Mouse (Mus musculus) midbrain, embryonic 12.5 days (tissue): ENCODE results near the gene Bhlha15. TPM values are rescaled to one million over a fixed set of nuclear protein-coding genes. Genes with fewer than 3 reads are reported as not detected.
A peak's percentile ranks its signal among the peaks of the same experiment; 100 is the strongest.

ENCODE experiments used
- ATAC-seq: fragments of 200-750 bp; cut with Nextera tagmentation; 2 replicates; pipeline ENCODE4 v1.8.0; 2017; ENCODE audit warnings: low read depth, moderate TSS enrichment, moderate library complexity; ENCODE audit not compliant: low FRiP score
- H3K27ac ChIP-seq: fragments of 300-500 bp; sonication (generic); replicated peaks from 2 replicates; pipeline ENCODE4 v1.5.1; 2016; ENCODE audit warnings: mild to moderate bottlenecking
- H3K27me3 ChIP-seq: fragments of 300-500 bp; sonication (generic); 2 replicates; pipeline ENCODE4 v1.6.1; 2016; ENCODE audit warnings: mild to moderate bottlenecking
- H3K36me3 ChIP-seq: fragments of 300-500 bp; sonication (generic); 2 replicates; pipeline ENCODE4 v1.6.1; 2016
- H3K4me1 ChIP-seq: fragments of 300-500 bp; sonication (generic); 2 replicates; pipeline ENCODE4 v1.6.1; 2016
- H3K4me2 ChIP-seq: fragments of 300-500 bp; sonication (generic); replicated peaks from 2 replicates; pipeline ENCODE4 v1.6.1; 2016; ENCODE audit warnings: mild to moderate bottlenecking, moderate library complexity
- H3K4me3 ChIP-seq: fragments of 300-500 bp; sonication (generic); 2 replicates; pipeline ENCODE4 v1.5.1; 2016; ENCODE audit warnings: mild to moderate bottlenecking
- H3K9ac ChIP-seq: fragments of 300-500 bp; sonication (generic); replicated peaks from 2 replicates; pipeline ENCODE4 v1.6.1; 2016; ENCODE audit warnings: mild to moderate bottlenecking, moderate library complexity
- H3K9me3 ChIP-seq: fragments of 300-500 bp; sonication (generic); 2 replicates; pipeline ENCODE4 v1.6.1; 2016; ENCODE audit warnings: mild to moderate bottlenecking
- WGBS: fragments of 180-500 bp; shearing (Covaris S2); methylation state at CpG from one replicate; pipeline ENCODE4 v1.1.7; 2016; 5-methylcytosine and 5-hydroxymethylcytosine counted together
- polyA plus RNA-seq: library from polyadenylated mRNA; unstranded; fragments of >200 nt; fragmentation: Nextera tagmentation; extraction: Ambion mirVana; gene quantifications from 2 replicates; pipeline ENCODE4 v1.2.1, GENCODE M21; 2016

The Bhlha15 gene
- polyA plus RNA-seq = 0.12 TPM in 1 of 2 replicates, not detected in the other

DNA sequence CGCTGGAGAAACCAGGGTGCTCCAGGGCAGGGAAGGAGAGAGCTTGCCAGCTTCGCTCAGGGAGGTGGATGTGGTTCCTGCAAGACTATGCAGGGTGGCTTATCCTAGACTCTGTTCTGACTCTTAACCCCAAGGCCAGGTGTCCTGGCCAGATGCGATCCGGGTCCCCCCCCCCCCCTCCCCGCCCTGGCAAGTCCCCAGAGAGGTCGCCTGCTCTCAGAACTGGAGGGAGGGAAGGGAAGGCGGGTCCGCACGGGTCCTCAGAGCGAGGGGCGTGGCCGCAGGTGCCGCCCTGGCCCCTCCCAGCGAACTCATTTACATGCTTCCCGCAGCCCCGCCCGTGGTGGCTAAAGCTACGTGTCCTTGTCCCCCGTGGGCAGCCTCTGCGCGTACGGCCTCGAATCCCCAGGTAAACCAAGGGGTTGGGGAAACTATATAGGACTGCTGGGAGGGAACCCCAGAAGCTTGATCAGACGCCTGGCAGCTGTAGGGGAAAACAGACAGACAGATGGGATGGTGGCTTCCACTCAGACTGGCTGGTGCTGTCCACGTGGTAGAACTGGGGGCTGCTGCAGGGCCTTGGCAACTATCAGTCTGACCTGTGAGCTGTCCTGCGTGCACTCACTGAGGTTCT, at the start of gene Bhlha15:
Bhlha15 (plus strand) TSS at position 337 of the 634 bp plus-strand sequence.
- 6% methylated on average over 24 of the region's 26 CpGs for WGBS
- no peaks in the 10 kb centered on the region for H3K9me3 ChIP-seq
- peaks cover 16% of the 10 kb centered on the region for H3K4me1 ChIP-seq
- peak within 1 kb of the TSS; percentile 34; the same call in 1 of the 2 replicates for H3K9ac ChIP-seq
- H3K27me3 ChIP-seq = peaks cover 5% of the 10 kb centered on the region; the same call in 1 of the 2 replicates
- peaks cover 11% of the 10 kb centered on the region for H3K36me3 ChIP-seq
- H3K27ac ChIP-seq = no peak within 1 kb of the TSS
- peak; percentile 53; the same call in 1 of the 2 replicates for ATAC-seq
- peak within 1 kb of the TSS; percentile 53 for H3K4me2 ChIP-seq
- H3K4me3 ChIP-seq = peak within 1 kb of the TSS; percentile 18; the same call in 1 of the 2 replicates

DNA sequence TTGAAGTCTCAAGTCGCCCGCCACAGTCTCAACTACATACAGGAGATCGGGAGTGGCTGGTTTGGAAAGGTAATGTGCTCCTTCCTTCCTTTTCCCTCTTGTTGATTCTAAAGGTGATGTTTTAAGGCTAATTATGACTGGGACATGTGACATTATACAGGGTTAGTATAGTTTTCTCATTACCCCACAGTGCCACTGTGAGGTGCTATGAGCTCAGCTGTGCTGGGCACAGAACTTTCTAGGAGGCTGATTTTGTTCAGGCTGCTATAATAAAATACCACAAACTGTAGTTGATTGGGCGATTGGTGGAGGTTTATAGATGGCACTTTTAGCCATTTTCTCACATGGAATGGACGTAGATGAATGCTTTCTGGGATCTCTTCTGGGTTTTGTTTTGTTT, 46.6 kb upstream of the Bhlha15 start:
- H3K4me2 ChIP-seq = no peak overlapping the region
- no peaks in the 10 kb centered on the region for H3K4me1 ChIP-seq
- no peaks in the 10 kb centered on the region for H3K9me3 ChIP-seq
- H3K4me3 ChIP-seq = no peak overlapping the region
- WGBS = 96% methylated on average over 5 of the region's 5 CpGs
- H3K27me3 ChIP-seq = no peaks in the 10 kb centered on the region
- H3K27ac ChIP-seq = no peak overlapping the region
- H3K9ac ChIP-seq = no peak overlapping the region
- peaks cover 38% of the 10 kb centered on the region for H3K36me3 ChIP-seq
- ATAC-seq = no peak

DNA sequence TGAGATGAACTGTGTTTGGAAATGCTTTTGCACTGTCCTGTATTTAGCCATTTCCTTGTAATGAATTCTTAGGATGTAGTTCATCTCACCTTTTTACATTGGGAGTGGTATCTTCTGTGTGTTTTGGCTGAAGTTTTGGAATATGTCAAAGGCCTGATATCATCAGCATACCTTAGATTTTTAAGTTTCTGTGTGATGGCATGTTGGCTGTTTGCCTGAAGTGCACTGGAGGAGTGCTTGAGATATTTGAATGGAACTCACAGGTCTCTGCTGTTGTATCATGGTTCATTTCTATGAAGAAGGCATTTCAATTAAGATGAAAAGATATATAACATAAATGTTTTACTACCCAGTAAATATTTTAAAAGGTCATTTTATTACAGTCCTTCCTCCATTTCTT, 43.2 kb upstream of the Bhlha15 start:
- no peaks in the 10 kb centered on the region for H3K27me3 ChIP-seq
- no peak overlapping the region for H3K4me2 ChIP-seq
- ATAC-seq = no peak
- H3K36me3 ChIP-seq = peaks cover 49% of the 10 kb centered on the region
- no peaks in the 10 kb centered on the region for H3K9me3 ChIP-seq
- H3K9ac ChIP-seq = no peak overlapping the region
- H3K4me3 ChIP-seq = no peak overlapping the region
- H3K4me1 ChIP-seq = no peaks in the 10 kb centered on the region
- H3K27ac ChIP-seq = no peak overlapping the region

DNA sequence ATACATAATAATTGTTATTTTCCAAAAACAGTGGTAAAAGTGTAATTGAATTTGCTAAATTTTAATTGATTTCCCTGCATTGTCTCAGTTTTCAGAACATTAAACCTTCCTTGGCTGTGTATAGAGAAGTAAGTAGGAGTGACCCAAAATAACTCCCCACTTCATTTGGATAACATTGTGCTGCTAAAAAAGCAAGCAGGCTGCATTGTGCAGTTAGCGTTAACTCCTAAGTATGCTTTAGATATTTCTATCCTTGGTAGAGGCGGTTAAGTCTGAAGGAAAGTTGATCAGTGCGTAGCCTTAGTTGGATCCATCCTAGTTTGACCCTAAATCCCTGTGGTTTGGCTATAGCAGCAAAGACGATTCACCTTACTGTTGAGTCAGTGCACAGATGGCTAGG, 40.6 kb upstream of the Bhlha15 start:
- ATAC-seq = no peak
- Histone ChIP-seq H3K27ac (no peak overlapping the region), H3K4me1 (no peaks in the 10 kb centered on the region), H3K27me3 (no peaks in the 10 kb centered on the region), H3K9ac (no peak overlapping the region), H3K9me3 (no peaks in the 10 kb centered on the region), H3K4me2 (no peak overlapping the region), H3K4me3 (no peak overlapping the region), H3K36me3 (peaks cover 37% of the 10 kb centered on the region)
- WGBS = 97% methylated on average over 4 of the region's 4 CpGs

DNA sequence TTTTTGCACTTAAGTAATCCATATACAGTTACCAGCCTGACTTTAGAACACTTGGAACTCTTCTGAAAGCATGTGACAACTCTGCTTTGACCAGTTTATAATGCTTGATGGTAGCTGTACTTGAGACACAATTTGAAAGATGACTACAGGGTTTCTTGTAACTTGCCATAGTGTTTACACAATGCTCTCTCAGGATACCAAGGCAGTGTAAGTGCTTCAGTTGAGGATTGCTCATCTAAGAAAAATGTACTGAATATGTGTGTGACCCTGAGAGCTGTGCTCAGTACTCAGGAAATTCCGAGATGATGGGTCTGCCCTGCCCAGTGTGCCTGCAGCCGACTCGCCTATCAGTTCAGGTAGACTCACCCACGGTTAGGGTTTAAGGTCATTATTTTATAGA, 38.8 kb upstream of the Bhlha15 start:
- H3K27ac ChIP-seq = no peak overlapping the region
- H3K4me1 ChIP-seq = no peaks in the 10 kb centered on the region
- ATAC-seq = no peak
- no peak overlapping the region for H3K9ac ChIP-seq
- no peak overlapping the region for H3K4me2 ChIP-seq
- WGBS = 93% methylated on average over 4 of the region's 4 CpGs
- H3K9me3 ChIP-seq = no peaks in the 10 kb centered on the region
- H3K27me3 ChIP-seq = no peaks in the 10 kb centered on the region
- H3K4me3 ChIP-seq = no peak overlapping the region
- H3K36me3 ChIP-seq = peaks cover 34% of the 10 kb centered on the region

DNA sequence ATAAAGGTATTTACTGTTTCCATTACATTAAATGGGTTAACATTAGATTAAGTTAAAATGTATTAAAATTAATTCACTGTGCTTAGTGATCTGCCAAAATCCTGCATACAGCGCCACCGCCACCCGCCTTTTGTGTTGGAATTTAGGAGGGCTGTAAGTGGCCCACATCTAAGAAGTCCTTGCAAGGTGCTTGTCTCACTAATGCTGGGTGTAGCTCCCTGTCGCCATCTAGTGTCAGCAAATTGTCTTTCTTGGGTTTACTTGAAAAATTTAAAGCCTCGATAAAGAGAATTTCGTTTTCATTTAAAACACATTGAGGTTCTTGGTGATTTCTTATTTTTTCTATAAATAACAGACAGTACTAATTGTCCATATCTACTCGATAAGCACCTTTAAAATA, 35.6 kb upstream of the Bhlha15 start:
- H3K4me2 ChIP-seq = no peak overlapping the region
- no peak overlapping the region for H3K4me3 ChIP-seq
- no peak overlapping the region for H3K9ac ChIP-seq
- peaks cover 43% of the 10 kb centered on the region for H3K36me3 ChIP-seq
- ATAC-seq = no peak
- no peaks in the 10 kb centered on the region for H3K27me3 ChIP-seq
- H3K4me1 ChIP-seq = no peaks in the 10 kb centered on the region
- H3K27ac ChIP-seq = no peak overlapping the region
- WGBS = 33% methylated on average over 7 of the region's 7 CpGs
- no peaks in the 10 kb centered on the region for H3K9me3 ChIP-seq

DNA sequence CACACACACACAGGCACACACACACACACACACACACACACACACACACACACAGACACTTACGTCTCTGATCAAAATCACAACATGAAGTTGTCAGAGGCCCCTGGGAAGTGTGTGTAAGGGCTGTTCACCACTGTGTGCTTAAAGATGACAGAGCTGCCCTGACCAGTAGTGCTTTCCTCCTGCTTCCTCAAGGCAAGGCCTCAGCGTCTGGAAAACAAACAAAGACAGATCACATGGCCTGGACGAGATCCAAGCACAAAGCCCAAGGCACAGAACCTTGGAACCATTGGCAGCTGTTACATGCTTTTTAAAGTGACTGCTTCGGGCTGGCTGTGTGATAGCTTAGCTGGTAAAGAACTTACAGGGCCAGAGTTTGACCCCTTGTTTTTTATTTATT, 31.5 kb upstream of the Bhlha15 start:
- H3K9ac ChIP-seq = no peak overlapping the region
- 39% methylated on average over 4 of the region's 4 CpGs for WGBS
- H3K4me1 ChIP-seq = no peaks in the 10 kb centered on the region
- no peaks in the 10 kb centered on the region for H3K9me3 ChIP-seq
- H3K27ac ChIP-seq = peak overlapping the region; percentile 35
- ATAC-seq = no peak
- no peaks in the 10 kb centered on the region for H3K27me3 ChIP-seq
- no peak overlapping the region for H3K4me3 ChIP-seq
- no peak overlapping the region for H3K4me2 ChIP-seq
- peaks cover 42% of the 10 kb centered on the region for H3K36me3 ChIP-seq

DNA sequence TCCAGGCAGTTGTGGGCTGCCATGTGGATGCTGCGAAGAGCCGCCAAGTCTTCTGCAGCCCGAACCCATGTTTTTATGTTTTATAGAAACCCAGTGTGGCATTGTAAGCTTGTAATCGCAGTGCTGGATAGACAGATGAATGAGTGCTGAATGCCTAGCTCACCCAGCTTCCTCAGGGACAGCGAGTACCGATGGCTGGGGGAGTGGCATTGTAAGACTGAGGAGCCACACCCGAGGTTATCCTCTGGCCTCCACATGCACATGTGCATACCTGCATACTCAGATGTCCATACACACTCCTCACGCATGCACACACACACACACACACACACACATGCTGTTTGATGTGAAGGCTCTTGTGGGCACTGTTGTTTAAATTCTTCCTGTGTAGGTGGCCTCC, 30.9 kb upstream of the Bhlha15 start:
- peaks cover 47% of the 10 kb centered on the region for H3K36me3 ChIP-seq
- no peak overlapping the region for H3K4me2 ChIP-seq
- H3K4me3 ChIP-seq = no peak overlapping the region
- no peaks in the 10 kb centered on the region for H3K4me1 ChIP-seq
- WGBS = 91% methylated on average over 8 of the region's 8 CpGs
- H3K9me3 ChIP-seq = no peaks in the 10 kb centered on the region
- no peaks in the 10 kb centered on the region for H3K27me3 ChIP-seq
- ATAC-seq = no peak
- H3K9ac ChIP-seq = no peak overlapping the region
- H3K27ac ChIP-seq = peak overlapping the region; percentile 35

DNA sequence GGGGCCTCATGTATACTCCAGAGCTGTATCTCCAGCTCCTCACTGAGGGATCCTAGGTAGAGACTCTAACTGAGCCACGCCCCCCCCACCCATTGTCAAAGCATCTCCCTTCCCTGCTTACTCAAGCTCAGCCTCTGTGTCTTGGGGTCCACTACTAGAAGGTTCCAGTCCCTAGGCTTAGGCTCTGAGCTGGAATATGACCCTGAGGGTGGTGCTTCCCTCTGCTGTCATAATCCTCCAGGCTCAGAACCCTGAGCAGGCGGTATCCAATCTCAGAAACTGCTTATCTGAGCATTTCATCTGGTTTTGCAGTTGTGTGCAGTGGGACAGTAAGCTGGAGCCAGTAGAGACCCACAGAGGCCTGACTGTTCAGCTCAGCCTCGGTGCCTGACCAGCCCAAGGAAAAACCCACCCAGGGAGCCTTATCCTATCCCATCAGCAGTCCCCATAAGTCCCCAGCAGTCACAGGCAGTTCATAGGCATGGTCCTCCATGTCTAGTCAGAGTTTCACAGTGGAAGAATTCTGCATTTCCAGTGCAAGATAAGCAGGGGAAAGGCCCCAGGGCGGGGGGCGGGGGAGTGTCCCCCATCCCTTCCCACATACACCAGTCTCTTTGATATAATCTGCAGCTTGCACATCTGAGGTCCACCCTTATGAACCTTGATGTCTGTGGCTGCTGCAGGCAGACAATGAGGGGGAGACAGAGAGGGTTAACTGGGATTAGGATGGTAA, 27.8 kb upstream of the Bhlha15 start:
- peaks cover 59% of the 10 kb centered on the region for H3K36me3 ChIP-seq
- WGBS = 74% methylated on average over 5 of the region's 5 CpGs
- no peak overlapping the region for H3K4me3 ChIP-seq
- no peaks in the 10 kb centered on the region for H3K9me3 ChIP-seq
- no peak overlapping the region for H3K4me2 ChIP-seq
- no peaks in the 10 kb centered on the region for H3K27me3 ChIP-seq
- H3K27ac ChIP-seq = no peak overlapping the region
- no peak overlapping the region for H3K9ac ChIP-seq
- no peaks in the 10 kb centered on the region for H3K4me1 ChIP-seq
- ATAC-seq = no peak

DNA sequence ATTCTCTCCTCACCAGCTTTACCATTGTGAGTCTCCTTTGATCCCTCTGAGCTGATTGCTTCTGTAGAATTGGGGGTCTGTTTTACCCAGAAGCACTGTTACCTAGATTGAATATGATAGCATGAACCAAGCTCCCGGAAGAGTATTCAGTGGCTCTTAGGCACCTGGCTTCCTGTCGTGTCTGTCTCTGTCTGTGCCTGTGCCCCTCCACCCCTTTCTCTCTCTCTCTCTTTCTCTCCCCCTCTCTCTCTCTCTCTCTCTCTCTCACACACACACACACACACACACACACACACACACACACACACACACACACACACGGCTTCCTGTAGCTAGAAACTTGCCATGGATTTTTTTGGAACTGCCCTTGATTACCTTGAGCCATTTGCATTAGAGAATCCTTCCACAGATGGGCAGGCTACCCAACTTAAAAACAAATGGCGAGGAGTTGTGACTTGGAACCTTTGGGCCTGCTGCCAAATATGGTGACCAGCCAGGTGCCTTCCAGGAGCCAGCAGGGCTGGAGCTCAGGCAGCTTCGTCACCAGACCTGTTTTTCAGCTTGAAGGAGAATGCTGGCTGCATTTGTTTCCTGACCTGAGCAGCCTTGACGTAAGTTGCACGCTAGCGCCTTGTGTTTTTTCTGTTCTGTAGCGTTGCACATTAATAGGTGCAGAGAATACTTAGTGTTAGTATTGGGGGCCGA, 27.1 kb upstream of the Bhlha15 start:
- Histone ChIP-seq H3K4me1 (no peaks in the 10 kb centered on the region), H3K4me3 (no peak overlapping the region), H3K9me3 (no peaks in the 10 kb centered on the region), H3K9ac (no peak overlapping the region), H3K4me2 (no peak overlapping the region), H3K36me3 (peaks cover 54% of the 10 kb centered on the region), H3K27ac (no peak overlapping the region), H3K27me3 (no peaks in the 10 kb centered on the region)
- no peak for ATAC-seq
- 80% methylated on average over 10 of the region's 10 CpGs for WGBS

DNA sequence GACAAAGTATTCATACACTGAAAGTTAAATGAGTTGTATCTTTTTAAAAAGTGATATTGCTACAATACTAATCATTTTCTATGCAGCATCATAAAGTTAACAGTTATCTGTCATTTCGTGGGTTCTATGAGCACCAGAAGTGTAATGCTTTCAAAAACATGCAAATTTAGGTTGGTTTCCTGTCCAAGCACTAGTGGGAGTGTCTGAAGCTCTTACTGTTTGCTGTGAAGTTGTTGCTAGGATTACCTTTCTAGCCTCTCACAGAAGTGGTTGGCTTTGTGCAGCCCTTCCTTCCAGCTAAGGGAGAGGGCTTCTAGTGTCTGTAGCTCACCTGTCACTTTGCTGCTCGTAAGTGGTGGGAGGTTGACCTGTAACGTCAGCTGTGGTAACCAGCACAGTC, 24.3 kb upstream of the Bhlha15 start:
- Histone ChIP-seq H3K4me3 (no peak overlapping the region), H3K9ac (no peak overlapping the region), H3K27me3 (no peaks in the 10 kb centered on the region), H3K4me2 (no peak overlapping the region), H3K36me3 (peaks cover 49% of the 10 kb centered on the region), H3K27ac (no peak overlapping the region), H3K9me3 (no peaks in the 10 kb centered on the region), H3K4me1 (no peaks in the 10 kb centered on the region)
- ATAC-seq = no peak
- WGBS = 95% methylated on average over 3 of the region's 3 CpGs

DNA sequence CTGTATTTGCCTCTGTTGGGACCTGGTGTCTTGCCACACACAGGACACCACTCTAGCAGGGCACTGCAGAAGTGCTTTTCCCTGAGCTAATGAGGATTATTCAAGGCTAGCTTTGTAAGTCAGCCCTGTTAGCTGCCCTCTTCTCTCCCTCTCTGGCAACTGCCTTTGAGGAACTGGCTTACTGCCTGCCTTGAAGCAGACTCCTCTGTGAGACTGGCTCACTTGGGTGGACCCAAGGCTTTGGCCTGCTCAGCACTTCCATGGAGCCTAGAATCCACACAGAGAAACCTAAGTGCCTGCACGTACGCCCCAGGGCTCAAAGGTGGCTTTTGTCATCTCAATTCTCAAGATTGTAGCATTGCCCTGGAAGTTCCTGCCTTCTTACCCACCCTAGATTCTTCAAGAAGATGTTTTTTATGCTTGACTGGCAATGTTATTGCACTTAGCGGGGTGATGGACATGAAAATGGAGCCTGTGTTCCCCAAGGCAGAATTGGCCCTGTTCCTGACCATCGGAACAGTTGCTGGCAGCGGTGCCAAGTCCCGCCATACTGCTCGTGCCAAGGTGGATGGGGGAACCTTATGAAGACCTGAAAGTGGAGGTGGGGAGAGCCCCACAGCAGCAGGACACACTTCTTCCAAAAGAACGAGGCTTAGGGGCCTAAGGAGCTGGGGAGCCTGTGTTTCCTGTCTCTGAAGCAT, 20.7 kb upstream of the Bhlha15 start:
- H3K27me3 ChIP-seq = no peaks in the 10 kb centered on the region
- peaks cover 71% of the 10 kb centered on the region for H3K36me3 ChIP-seq
- no peak overlapping the region for H3K4me3 ChIP-seq
- 92% methylated on average over 8 of the region's 8 CpGs for WGBS
- ATAC-seq = no peak
- no peak overlapping the region for H3K9ac ChIP-seq
- H3K4me1 ChIP-seq = no peaks in the 10 kb centered on the region
- no peak overlapping the region for H3K4me2 ChIP-seq
- no peaks in the 10 kb centered on the region for H3K9me3 ChIP-seq
- no peak overlapping the region for H3K27ac ChIP-seq
